Mouse (Mus musculus) lung, postnatal 0 days (tissue): ENCODE results near the gene Pdzd7.

Experiments used
- CTCF ChIP-seq: IDR thresholded peaks from 2 replicates; pipeline ENCODE4 v1.5.1; 2016; ENCODE audit warnings: antibody characterized with exemption, mild to moderate bottlenecking
- EP300 ChIP-seq: IDR thresholded peaks from 2 replicates; pipeline ENCODE4 v1.6.1; 2016; ENCODE audit warnings: antibody characterized with exemption, mild to moderate bottlenecking, control low read depth

- no peak for TF ChIP-seq EP300
- TF ChIP-seq CTCF: no peak
These were observed 5.3 kb downstream of the Pdzd7 start for GRCm38 (mm10) chr19:45040214-45040613.
